Mouse (Mus musculus): Measurements from ENCODE around the gene Sp9.

Sp9 gene

DNA sequence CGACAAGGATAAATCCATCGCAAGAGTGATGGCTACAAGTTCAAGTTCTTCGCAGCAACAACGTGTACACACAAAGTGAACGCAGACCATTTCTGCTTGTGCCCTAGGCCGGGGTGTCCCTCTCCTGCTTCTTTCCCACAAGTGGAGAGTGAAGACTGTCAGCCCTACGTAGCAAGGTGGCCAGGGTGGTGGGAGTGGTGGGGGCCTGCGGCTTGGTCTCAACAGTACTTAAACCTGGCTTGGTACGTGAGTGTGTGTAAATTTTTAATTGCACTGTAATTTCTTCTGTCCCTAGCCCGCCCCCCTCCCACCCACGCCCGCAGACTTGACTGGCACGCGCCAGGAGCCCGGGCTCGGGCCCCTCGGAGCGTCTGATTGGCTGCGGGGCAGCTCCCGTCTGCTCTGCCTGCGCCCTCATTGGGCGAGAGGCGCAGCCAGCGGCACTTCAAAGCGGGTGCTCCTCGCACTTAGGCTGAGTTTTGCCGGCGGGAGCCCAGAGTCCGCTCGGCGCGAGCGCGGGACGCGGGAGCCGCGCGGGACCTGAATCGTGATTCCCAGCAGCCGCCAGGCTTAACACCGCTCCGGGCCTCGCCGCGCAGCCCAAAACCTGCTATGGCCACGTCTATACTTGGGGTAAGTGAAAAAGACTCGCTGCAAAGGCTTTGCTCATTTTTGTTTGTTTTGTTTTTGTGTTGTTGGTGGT is at the start of gene Sp9:
TSS of gene Sp9 (plus strand) at position 467 of the 703 bp plus-strand sequence.
- no peak for DNase-seq (ENCODE audit: low spot score)

GRCm38 (mm10) chr2:73231081-73231480 is 40.6 kb upstream of the Sp9 start:
- no peak for DNase-seq (ENCODE audit: low spot score)

- DNase-seq (ENCODE audit: low spot score), result no peak
Observed at GRCm38 (mm10) chr2:73241299-73241698, 30.4 kb upstream of the Sp9 start.

- DNase-seq (ENCODE audit: low spot score), result no peak
Observed at GRCm38 (mm10) chr2:73248701-73249100, 23.0 kb upstream of the Sp9 start.

GRCm38 (mm10) chr2:73263172-73263765 is 8.5 kb upstream of the Sp9 start:
- DNase-seq (ENCODE audit: low spot score), result no peak

GRCm38 (mm10) chr2:73263794-73264610 is 7.7 kb upstream of the Sp9 start:
- DNase-seq (ENCODE audit: low spot score), result no peak

DNA sequence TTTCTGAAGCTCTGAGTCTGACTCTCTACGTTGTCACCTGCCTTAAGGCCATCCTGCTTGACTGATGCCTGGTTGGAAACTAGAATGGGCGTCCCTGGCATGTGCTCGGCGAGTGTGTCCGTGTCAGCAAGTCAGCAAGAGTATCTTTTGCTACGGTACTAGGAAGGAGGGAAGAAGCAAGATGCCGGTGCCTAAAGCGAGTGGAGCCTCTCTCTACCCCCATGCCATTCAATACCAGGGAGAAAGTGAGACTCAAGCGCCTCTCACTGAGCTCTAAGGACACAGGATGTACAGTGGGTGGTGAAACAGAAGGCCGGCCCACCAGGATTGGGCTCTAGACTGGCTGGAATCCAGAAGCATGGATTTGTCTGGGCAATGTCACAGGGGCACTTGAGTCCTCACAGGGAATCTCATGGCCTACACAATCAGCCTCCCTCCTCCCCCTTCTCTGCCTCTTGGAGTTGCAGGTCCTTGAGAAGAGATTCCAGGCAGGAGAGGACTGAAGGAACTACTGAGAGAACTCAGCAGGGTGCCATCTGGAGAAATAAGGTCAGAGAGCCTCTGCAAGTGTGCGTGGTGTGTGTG is 7.0 kb upstream of the Sp9 start:
- no peak for DNase-seq (ENCODE audit: low spot score)

- DNase-seq (ENCODE audit: low spot score), result no peak
Observed at GRCm38 (mm10) chr2:73266011-73266410, 5.7 kb upstream of the Sp9 start.

DNA sequence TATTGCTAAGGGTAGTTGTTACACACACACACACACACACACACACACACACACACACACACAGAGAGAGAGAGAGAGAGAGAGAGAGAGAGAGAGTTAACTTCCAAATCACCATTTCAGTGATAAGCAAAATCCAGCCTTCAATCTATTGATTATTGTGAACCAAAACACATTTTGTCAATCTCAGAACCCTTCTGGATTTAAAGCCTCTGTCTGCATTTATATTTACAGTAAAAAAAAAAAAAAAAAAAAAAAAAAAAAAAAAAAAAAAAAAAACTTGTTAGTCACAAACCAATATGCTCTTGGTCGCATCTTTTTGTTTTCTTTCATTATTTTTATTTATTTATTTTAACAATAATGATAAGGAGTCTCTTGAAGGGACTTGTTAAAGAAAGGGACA is 5.1 kb upstream of the Sp9 start:
- DNase-seq (ENCODE audit: low spot score), result no peak

DNA sequence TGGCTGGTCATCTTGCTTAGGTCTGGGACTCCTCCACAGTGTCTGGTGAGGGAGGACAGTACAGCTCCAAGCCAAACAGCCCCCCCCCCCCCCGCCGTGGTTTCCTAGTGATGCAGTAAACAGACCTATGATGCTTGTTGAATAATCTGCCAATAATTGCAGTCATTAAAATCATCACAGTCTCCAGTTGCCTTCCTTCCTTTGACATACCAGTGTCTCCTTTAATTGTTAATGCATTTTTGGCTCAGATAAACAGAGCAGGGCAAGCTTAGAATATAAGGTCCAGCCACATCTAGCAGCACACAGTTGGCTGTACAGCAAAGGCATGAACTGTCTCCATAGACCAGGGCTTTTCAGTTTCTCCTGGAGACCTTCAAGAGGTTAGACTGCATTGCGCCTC is 4.5 kb upstream of the Sp9 start:
- DNase-seq (ENCODE audit: low spot score), result no peak

DNA sequence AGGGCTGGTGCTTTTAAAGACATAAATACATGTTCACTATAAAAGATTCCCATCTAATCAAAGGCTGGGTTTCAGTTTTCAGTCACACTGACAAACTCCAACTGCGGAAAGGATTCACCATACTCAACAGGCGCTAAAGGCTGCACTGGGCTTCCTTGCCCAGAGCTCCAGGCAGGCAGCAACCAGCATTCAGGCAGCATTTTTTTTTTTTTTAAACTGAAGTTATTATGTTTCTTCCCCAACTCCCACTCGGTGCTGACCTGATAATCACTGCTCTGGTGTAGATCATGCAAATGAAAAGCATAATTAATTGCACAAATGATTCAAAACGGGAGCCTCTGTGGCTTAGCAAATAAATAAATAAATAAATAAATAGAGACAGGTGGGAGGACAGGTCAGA is 3.9 kb upstream of the Sp9 start:
- no peak for DNase-seq (ENCODE audit: low spot score)

GRCm38 (mm10) chr2:73268281-73268680 is 3.4 kb upstream of the Sp9 start:
- no peak for DNase-seq (ENCODE audit: low spot score)

DNA sequence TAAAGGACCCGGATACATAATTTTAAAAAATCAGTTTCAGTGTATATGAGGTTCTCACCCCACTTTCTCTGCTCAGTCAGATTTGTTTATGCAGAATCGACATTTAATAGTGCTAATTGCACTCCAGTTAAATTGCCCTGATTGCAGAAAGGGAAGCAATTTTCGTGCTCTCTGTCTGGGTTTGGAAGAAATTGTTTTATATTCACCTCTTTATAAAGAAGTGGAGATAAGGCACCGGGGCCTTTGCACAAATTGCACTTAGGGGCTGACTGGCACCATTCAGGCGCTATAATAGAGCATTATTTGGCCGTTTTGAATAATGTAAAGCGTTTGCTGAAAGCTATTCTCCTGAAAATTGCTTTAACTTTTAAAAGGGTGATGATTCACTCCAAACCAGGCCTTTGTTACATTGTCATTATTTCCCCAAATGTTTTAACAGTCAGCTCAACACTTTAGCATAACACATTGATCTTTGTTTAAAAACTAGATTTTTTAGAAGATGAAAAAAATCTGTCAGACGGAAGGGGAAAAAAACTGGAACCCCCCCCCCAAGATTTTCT is 2.8 kb upstream of the Sp9 start:
- no peak for DNase-seq (ENCODE audit: low spot score)

GRCm38 (mm10) chr2:73269666-73270065 is 2.1 kb upstream of the Sp9 start:
- no peak for DNase-seq (ENCODE audit: low spot score)

- no peak for DNase-seq (ENCODE audit: low spot score)
Observed at GRCm38 (mm10) chr2:73270071-73270592, 1.6 kb upstream of the Sp9 start.

GRCm38 (mm10) chr2:73270593-73271458 is 899 bp upstream of the Sp9 start:
- DNase-seq (ENCODE audit: low spot score), result no peak

DNA sequence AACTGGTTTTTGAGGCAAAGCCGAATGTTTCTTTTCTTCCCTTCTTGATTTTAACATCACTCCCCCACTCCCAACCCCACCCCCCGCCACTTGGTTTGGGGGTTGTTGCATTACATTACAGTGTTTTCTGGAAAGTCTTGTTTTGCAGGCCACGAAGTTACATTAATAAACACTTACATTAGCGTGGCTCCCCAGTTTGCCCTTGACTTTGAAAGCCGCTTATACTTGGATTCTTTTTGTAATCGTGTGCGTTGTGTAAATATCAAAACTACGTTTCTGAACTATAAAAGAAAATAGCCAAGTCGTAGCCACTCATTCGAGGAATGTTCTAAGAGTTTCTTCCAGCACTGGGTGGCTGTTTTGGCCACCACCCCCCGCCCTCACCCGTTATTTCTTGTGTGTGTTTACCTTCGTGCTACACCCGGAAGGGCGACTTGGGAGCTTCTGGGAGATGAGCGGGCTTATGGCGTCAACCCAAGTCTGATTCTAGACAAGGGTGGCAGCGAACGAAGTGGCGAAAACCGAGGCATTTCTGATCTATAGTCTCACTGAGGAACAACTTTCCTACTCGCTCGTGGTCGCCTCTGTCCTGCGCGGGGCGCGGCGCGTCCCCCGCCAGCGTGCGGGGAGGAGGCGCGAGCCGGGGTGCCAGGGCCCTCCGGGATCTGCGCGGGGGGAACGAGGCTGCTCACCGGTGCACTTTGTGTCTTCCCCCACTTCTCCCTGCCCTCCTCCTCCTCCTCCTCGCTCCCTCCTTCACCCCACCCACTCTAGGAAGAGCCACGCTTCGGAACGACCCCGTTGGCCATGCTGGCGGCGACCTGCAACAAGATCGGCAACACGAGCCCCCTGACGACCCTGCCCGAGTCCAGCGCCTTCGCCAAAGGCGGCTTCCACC is 875 bp downstream of the Sp9 start:
- no peak for DNase-seq (ENCODE audit: low spot score)

GRCm38 (mm10) chr2:73273249-73274118 is 1.8 kb downstream of the Sp9 start:
- no peak for DNase-seq (ENCODE audit: low spot score)

Measured in layer of hippocampus, adult 9-10 months (tissue).